Mouse (Mus musculus) hindlimb bud, embryonic 11.5 days (tissue): Measurements from ENCODE around the gene Clptm1.
"Not testable (repeated sequence)": the region's sequence is repeated elsewhere in the genome, so short reads cannot be mapped to it uniquely, and the experiment has no call there.

ENCODE experiments used
- DNase-seq: peaks from one replicate; pipeline ENCODE4 v3.0.0-alpha.2; 2012; ENCODE audit warnings: low read depth, low spot score; ENCODE audit errors: extremely low spot score

Clptm1 gene

DNA sequence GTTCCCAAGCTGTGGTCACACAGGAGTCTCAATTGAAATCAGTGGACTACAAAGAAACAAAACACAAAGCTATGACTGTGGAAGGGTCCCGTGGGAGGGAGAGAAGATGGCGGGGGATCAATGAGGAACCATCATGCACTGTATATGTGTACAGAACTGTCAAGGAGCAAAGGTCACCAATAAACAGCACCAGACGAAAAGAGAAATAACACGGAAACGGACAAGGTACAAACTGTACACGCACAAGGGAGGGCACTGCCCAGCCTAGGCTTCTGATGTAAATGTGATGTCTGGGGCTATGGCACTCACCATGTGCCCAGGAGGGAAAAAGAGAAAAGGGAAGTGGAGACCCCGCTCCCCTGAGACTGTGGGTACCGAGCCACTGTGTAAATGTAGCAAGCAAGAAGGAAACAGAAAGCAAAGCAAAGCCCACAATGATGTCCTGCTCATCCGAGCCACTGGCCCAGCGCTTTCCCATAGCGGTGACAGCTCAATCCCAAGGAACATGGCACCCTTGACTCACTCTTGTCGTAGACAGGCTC, 49.7 kb downstream of the Clptm1 start:
- no peak for DNase-seq

- no peak for DNase-seq
Observed at GRCm38 (mm10) chr7:19610969-19611368, 53.9 kb downstream of the Clptm1 start.

GRCm38 (mm10) chr7:19609641-19610332, 55.0 kb downstream of the Clptm1 start:
- no peak for DNase-seq

GRCm38 (mm10) chr7:19607291-19607690, 57.5 kb downstream of the Clptm1 start:
- no peak for DNase-seq

DNA sequence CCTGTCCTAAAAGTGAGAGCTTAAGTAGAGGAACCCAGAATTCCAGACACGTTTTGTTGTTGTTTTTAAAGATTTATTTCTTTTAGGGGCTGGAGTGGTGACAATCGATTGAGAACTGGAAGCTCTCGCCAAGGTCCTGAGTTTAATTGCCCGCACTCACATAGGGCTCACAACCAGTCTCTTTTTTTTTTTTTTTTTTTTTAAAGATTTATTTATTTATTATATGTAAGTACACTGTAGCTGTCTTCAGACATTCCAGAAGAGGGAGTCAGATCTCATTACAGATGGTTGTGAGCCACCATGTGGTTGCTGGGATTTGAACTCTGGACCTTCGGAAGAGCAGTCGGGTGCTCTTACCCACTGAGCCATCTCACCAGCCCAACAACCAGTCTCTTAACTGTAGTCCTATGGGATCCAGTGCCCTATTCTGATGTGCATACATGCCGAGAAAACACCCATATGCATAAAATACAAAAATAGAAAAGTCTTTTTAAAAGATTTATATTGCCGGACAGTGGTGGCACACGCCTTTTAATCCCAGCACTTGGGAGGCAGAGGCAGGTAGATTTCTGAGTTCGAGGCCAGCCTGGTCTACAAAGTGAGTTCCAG, 60.1 kb downstream of the Clptm1 start:
- not testable (repeated sequence) for DNase-seq

GRCm38 (mm10) chr7:19603849-19604605, 60.8 kb downstream of the Clptm1 start, which contains the start of gene Clasrp:
Clasrp (minus strand) TSS chr7:19604486.
- DNase-seq: peak; percentile 79

DNA sequence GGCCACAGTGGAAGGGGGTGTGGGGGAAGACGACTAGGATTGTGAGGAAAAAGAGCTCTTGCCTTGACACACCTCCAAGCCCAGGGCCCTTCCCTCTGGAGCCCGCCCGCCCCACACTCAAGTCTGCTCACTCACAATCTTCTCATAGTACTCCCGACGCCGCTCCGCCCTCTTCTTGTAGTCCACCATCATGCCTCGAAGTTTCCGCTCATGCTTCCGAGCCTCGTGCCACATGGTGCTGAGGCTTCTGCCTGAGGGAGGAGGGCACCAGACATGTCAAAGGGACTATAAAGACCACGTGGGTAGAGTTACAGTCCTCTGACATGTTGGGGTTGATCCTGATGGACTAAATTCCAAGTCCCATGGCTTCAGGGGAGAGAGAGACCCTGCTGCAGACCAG, 61.8 kb downstream of the Clptm1 start:
- DNase-seq: no peak

DNA sequence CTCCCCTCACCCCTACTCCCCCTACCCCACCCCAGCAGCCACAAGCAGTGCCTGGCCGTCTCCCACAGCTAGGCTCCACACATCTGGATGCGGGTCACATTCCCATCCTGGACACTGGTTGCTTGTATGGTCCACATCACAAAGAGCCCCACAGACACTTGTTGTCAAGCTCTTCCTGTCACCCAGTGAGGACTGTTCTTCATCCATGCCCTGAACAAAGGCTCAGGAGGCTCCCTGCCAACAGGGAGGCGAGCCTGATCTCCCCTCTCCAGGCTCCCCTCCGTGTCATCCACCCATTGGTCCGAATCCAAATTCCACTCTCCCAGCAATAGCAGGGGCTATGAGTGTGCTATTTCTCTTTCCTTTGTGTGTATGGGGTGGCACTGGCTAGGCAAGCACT, 64.3 kb downstream of the Clptm1 start:
- no peak for DNase-seq

DNA sequence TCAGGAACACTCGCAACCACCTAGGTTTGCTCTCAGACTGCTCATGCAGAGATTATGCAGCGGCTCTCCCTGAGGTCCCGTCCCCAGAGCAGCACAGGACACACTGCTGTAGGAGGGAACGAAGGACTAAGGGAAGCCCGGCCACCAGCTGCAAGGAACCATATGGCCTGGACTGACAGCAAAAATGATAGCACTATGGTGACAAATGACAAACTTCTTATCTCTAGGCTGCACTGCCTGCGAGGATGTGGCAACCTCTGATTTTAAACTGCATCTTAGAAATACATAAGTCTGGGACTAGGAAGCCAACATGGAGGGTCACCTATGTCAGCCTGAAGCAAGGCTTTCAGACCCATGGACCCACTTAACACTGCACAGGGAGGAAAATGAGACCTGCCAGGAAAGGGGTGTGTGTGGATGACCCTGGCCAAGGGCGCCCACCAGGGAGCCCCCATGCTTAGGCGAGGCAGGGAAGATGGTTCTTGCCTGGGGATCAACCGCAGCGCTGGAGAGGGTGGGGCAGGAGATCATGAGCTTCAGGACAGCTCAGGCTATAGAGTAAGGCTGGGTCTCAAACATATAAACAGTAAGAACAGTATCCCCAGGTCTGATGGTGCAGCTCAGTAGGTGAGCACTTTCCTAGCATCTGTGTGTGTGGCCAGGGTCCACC, 71.6 kb downstream of the Clptm1 start:
- DNase-seq: no peak

- peak; percentile 73 for DNase-seq
Observed at GRCm38 (mm10) chr7:19589917-19590316, 74.9 kb downstream of the Clptm1 start.

GRCm38 (mm10) chr7:19589207-19589606, 75.6 kb downstream of the Clptm1 start:
- no peak for DNase-seq

DNA sequence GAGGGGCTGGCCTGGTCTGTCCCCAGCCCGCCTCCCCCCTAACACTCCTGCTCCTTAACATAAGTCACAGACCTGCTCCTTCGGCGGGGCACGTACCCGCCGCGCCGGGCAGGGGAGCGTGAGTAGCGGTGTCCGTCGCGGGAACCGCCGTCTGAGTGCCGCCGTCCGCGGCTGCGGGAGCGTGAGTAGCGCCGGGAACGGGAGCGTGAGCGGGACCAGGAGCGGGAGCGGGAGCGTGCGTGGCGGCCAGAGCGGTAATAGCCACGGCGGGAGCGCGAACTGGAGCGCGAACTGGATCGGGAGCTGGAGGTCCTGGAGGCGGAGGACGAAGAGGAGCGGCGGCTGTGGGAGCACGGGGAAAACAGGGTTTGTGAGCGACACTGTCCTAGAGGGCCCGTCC, 78.6 kb downstream of the Clptm1 start:
- DNase-seq: no peak
